Mouse (Mus musculus): ENCODE data around the gene Acbd7. TPM values are rescaled to one million over a fixed set of nuclear protein-coding genes. Genes with fewer than 3 reads are reported as not detected.

The Acbd7 gene
- polyA plus RNA-seq (2015; fragmentation: Nextera tagmentation; extraction: Ambion mirVana) = 0.32 and 0.66 TPM in 2 replicates

- peak; percentile 38 for ATAC-seq (ENCODE audit: insufficient read depth)
- no peaks in the 10 kb centered on the region for H3K36me3 ChIP-seq (replicated peaks)
- peak within 1 kb of the TSS; percentile 52 for H3K4me3 ChIP-seq (replicated peaks)
- H3K27ac ChIP-seq (replicated peaks) = peak within 1 kb of the TSS; percentile 29; the same call in 1 of the 2 replicates
- peaks cover 39% of the 10 kb centered on the region for H3K4me1 ChIP-seq (replicated peaks)
- peak within 1 kb of the TSS; percentile 51 for H3K9ac ChIP-seq
- peak within 1 kb of the TSS; percentile 79 for H3K4me2 ChIP-seq
- 3% methylated on average over 20 of the region's 20 CpGs for WGBS (ENCODE audit: insufficient replicate concordance)
- no peaks in the 10 kb centered on the region for H3K9me3 ChIP-seq (replicated peaks)
- no peaks in the 10 kb centered on the region for H3K27me3 ChIP-seq
These were observed at the start of gene Acbd7 for GRCm38 (mm10) chr2:3335611-3336301. TSS of gene Acbd7 (plus strand) at chr2:3336168.

- no peaks in the 10 kb centered on the region for H3K36me3 ChIP-seq (replicated peaks)
- 59% methylated on average over 2 of the region's 2 CpGs for WGBS (ENCODE audit: insufficient replicate concordance)
- H3K4me3 ChIP-seq (replicated peaks) = no peak overlapping the region
- no peaks in the 10 kb centered on the region for H3K9me3 ChIP-seq (replicated peaks)
- H3K4me1 ChIP-seq (replicated peaks) = peaks cover 27% of the 10 kb centered on the region
- H3K27ac ChIP-seq (replicated peaks) = no peak overlapping the region
- H3K9ac ChIP-seq = no peak overlapping the region
- H3K4me2 ChIP-seq = peak overlapping the region; percentile 97; the same call in 1 of the 2 replicates
- no peaks in the 10 kb centered on the region for H3K27me3 ChIP-seq
- no peak for ATAC-seq (ENCODE audit: insufficient read depth)
These were observed 49.7 kb upstream of the Acbd7 start for GRCm38 (mm10) chr2:3286243-3286642.

DNA sequence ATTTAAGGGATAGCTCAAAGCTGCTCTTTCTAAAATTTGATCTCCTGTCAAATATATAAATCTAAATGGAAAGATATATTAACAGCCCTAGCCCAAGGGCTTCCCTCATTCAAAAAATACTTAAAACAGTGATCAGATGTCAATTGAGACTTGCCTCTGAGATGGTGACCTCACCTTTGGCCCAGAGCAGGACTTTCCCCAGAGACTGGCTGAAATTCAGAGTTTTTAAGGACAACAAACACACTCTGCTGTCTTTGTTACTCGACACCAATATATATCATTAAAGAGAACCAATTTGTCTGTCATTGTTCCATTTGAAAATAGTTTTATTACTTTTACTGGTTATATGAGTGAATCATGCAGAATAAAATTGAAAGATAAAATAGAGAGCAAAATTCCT, 46.4 kb upstream of the Acbd7 start:
- WGBS (ENCODE audit: insufficient replicate concordance) = 57% methylated on average over 1 of the region's 1 CpGs
- Histone ChIP-seq H3K27me3 (no peaks in the 10 kb centered on the region), H3K4me3 (replicated peaks) (no peak overlapping the region), H3K4me1 (replicated peaks) (peaks cover 15% of the 10 kb centered on the region), H3K9ac (no peak overlapping the region), H3K9me3 (replicated peaks) (no peaks in the 10 kb centered on the region), H3K27ac (replicated peaks) (no peak overlapping the region), H3K36me3 (replicated peaks) (no peaks in the 10 kb centered on the region), H3K4me2 (no peak overlapping the region)
- no peak for ATAC-seq (ENCODE audit: insufficient read depth)

GRCm38 (mm10) chr2:3292170-3292569, 43.8 kb upstream of the Acbd7 start:
- no peak overlapping the region for H3K4me3 ChIP-seq (replicated peaks)
- no peaks in the 10 kb centered on the region; the same call in 1 of the 2 replicates for H3K4me1 ChIP-seq (replicated peaks)
- no peaks in the 10 kb centered on the region for H3K27me3 ChIP-seq
- no peak for ATAC-seq (ENCODE audit: insufficient read depth)
- H3K27ac ChIP-seq (replicated peaks) = no peak overlapping the region
- H3K9ac ChIP-seq = no peak overlapping the region
- no peaks in the 10 kb centered on the region for H3K36me3 ChIP-seq (replicated peaks)
- no peak overlapping the region for H3K4me2 ChIP-seq
- no peaks in the 10 kb centered on the region for H3K9me3 ChIP-seq (replicated peaks)
- WGBS (ENCODE audit: insufficient replicate concordance) = 72% methylated on average over 1 of the region's 1 CpGs

- no peak overlapping the region for H3K4me3 ChIP-seq (replicated peaks)
- WGBS (ENCODE audit: insufficient replicate concordance) = 74% methylated on average over 7 of the region's 7 CpGs
- no peaks in the 10 kb centered on the region; the same call in 1 of the 2 replicates for H3K4me1 ChIP-seq (replicated peaks)
- H3K27me3 ChIP-seq = no peaks in the 10 kb centered on the region
- H3K27ac ChIP-seq (replicated peaks) = peak overlapping the region; percentile 15; the same call in 1 of the 2 replicates
- no peaks in the 10 kb centered on the region for H3K9me3 ChIP-seq (replicated peaks)
- no peak for ATAC-seq (ENCODE audit: insufficient read depth)
- H3K9ac ChIP-seq = no peak overlapping the region
- no peaks in the 10 kb centered on the region for H3K36me3 ChIP-seq (replicated peaks)
- no peak overlapping the region for H3K4me2 ChIP-seq
These were observed 40.1 kb upstream of the Acbd7 start for GRCm38 (mm10) chr2:3295826-3296225.

DNA sequence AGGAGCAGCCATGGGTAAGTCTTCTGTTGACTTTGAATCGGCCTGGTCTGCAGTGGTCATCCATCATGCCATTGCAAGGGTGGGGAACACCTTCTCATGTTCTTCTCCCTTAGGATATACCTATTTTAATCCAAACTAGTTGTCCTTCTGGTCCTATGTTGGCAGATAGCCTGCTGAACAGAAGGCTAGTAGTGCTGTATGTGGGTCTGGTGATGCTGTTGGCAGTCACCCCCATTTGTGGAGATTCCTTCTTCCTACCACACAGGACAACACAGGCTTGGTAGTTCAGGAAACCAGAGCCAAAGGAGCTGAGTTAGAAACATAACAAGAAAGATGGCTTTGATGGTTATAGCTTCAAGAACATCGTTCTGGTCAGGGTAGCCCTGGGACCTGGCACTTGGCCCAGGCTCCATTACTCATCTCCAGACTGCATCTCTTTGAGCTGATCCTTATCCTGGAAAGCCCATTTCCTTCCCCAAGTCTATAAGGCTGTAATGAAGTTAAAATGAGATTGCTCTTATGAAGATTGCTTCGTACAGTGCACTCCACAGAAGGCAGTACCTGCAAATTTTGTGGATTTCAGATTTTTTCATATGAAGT, 30.4 kb upstream of the Acbd7 start:
- no peaks in the 10 kb centered on the region for H3K27me3 ChIP-seq
- no peak overlapping the region for H3K9ac ChIP-seq
- peaks cover 15% of the 10 kb centered on the region for H3K36me3 ChIP-seq (replicated peaks)
- no peak overlapping the region for H3K27ac ChIP-seq (replicated peaks)
- no peaks in the 10 kb centered on the region for H3K9me3 ChIP-seq (replicated peaks)
- no peak for ATAC-seq (ENCODE audit: insufficient read depth)
- no peak overlapping the region for H3K4me2 ChIP-seq
- H3K4me3 ChIP-seq (replicated peaks) = no peak overlapping the region
- H3K4me1 ChIP-seq (replicated peaks) = no peaks in the 10 kb centered on the region
- WGBS (ENCODE audit: insufficient replicate concordance) = 66% methylated on average over 3 of the region's 3 CpGs

DNA sequence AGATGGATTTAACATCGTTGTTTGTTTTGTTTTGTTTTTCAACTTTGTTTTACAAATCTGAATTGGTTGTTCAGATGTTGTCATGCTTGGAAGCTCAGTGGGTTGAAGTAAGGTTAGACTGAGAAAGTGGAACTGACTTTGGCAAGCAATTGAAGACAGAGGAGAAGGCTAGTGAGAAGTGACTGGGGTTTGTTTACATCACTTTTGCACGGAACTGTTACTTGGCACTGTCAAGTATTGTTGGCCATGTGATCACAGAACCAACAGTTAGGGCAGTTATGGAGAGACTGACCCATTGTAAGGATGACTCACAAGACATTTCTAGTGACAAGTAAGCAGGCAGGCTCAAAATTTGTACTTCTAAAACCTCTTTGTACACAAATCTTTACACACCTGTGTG, 12.8 kb upstream of the Acbd7 start:
- Histone ChIP-seq H3K9ac (no peak overlapping the region), H3K36me3 (replicated peaks) (peaks cover 57% of the 10 kb centered on the region), H3K4me3 (replicated peaks) (no peak overlapping the region), H3K4me2 (no peak overlapping the region), H3K9me3 (replicated peaks) (no peaks in the 10 kb centered on the region), H3K27ac (replicated peaks) (no peak overlapping the region), H3K4me1 (replicated peaks) (no peaks in the 10 kb centered on the region), H3K27me3 (no peaks in the 10 kb centered on the region)
- ATAC-seq (ENCODE audit: insufficient read depth) = no peak
- WGBS (ENCODE audit: insufficient replicate concordance) = 72% methylated on average over 2 of the region's 2 CpGs

DNA sequence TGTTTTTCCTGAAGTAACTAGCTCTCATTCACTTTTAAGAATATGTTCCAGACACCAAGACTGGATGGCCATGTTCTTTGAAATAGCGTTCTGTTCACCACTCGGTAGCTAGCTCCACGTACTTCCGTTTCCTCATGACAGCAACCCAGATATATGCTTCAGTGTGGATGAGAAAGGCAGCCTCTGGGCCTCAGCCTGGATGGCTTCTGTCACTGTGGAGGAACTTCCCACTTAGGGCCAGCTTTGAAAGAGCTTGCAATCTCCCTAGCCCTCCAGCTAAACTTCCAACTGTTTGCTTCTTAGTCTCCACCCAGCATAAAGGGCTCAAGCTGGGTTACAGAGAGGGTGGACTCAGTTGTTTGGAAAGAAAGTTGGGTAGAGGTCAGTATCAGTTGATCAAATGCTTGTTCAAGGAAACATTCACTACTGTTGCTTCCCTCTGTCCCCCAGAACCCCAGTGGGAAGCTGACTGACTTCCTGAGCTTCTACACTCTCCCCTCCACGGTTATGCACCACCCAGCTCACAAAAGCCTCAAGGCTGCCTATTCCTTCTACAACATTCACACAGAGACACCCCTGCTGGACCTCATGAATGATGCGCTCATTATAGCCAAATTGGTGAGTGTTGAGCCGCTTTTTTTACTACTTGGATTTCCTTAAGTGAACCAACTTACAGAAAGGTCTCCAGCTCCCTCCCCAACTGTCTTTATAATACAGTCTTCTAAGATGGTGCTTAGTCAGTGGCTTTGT, 11.4 kb upstream of the Acbd7 start:
- Histone ChIP-seq H3K36me3 (replicated peaks) (peaks cover 62% of the 10 kb centered on the region), H3K9me3 (replicated peaks) (no peaks in the 10 kb centered on the region), H3K27ac (replicated peaks) (no peak overlapping the region), H3K4me3 (replicated peaks) (no peak overlapping the region), H3K27me3 (no peaks in the 10 kb centered on the region), H3K9ac (no peak overlapping the region), H3K4me2 (no peak overlapping the region), H3K4me1 (replicated peaks) (no peaks in the 10 kb centered on the region)
- WGBS (ENCODE audit: insufficient replicate concordance) = 78% methylated on average over 7 of the region's 7 CpGs
- no peak for ATAC-seq (ENCODE audit: insufficient read depth)

- peaks cover 61% of the 10 kb centered on the region for H3K36me3 ChIP-seq (replicated peaks)
- H3K4me3 ChIP-seq (replicated peaks) = no peak overlapping the region
- no peak for ATAC-seq (ENCODE audit: insufficient read depth)
- H3K27ac ChIP-seq (replicated peaks) = no peak overlapping the region
- WGBS (ENCODE audit: insufficient replicate concordance) = 79% methylated on average over 1 of the region's 1 CpGs
- H3K4me1 ChIP-seq (replicated peaks) = peaks cover 15% of the 10 kb centered on the region
- H3K9ac ChIP-seq = no peak overlapping the region
- no peaks in the 10 kb centered on the region for H3K9me3 ChIP-seq (replicated peaks)
- H3K4me2 ChIP-seq = no peak overlapping the region
- H3K27me3 ChIP-seq = no peaks in the 10 kb centered on the region
These were observed 9.4 kb upstream of the Acbd7 start for GRCm38 (mm10) chr2:3326547-3326946.

DNA sequence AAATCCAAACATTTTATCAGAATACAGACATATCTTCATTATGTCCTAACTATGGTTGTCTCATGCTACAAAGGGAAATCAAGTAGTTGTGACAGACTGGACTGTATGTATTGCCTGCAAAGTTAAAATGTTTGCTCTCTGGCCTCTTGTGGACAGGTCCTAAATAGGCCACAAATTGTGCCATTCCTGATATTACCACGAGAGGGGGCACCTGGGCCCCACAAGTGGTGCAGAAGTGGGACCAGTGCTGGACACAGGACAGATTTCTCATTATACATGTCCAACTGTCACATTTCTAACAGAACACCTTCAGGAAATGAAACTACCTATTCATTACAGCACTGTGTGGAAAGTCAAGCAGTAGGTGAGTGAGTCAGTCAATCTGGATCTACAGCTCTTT, 8.6 kb upstream of the Acbd7 start:
- 6% methylated on average over 1 of the region's 1 CpGs for WGBS (ENCODE audit: insufficient replicate concordance)
- Histone ChIP-seq H3K4me2 (no peak overlapping the region), H3K4me3 (replicated peaks) (no peak overlapping the region), H3K27ac (replicated peaks) (no peak overlapping the region), H3K36me3 (replicated peaks) (peaks cover 56% of the 10 kb centered on the region), H3K9ac (no peak overlapping the region), H3K9me3 (replicated peaks) (no peaks in the 10 kb centered on the region), H3K27me3 (no peaks in the 10 kb centered on the region), H3K4me1 (replicated peaks) (peaks cover 23% of the 10 kb centered on the region)
- no peak for ATAC-seq (ENCODE audit: insufficient read depth)

DNA sequence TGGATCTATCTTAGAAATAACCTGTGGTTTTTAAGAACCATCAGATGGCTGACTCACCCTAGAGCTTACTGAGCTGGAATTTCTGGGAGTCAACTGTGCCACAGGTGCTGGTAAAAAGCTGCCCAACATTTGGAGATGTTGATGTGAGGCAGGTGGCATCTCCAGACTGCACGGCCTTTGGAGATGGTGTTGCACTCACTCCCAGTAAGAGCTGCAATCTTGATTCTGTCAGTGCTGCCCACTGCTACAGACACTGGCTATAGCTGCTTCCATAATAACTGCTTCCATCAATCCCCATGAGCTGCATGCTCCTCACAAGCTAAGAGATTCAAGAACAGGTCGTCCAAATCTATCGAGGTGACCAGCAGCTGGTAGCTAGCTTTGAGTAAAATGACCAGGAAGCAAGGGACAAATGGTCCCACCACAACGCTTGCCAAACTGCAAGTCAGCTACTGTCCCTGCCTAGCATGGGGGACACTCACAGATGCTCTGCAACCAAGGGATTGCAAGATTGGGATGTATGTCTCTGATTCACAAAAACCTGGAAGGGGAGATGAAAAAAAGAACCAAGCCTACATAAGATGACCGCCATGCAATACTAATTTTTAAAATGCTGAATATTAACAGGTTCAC, 4.8 kb upstream of the Acbd7 start:
- Histone ChIP-seq H3K4me2 (peak overlapping the region; percentile 98), H3K9ac (peak overlapping the region; percentile 74; the same call in 1 of the 2 replicates), H3K4me3 (replicated peaks) (peak overlapping the region; percentile 78), H3K4me1 (replicated peaks) (peaks cover 43% of the 10 kb centered on the region), H3K27ac (replicated peaks) (peak overlapping the region; percentile 62; the same call in 1 of the 2 replicates), H3K27me3 (no peaks in the 10 kb centered on the region), H3K36me3 (replicated peaks) (peaks cover 25% of the 10 kb centered on the region), H3K9me3 (replicated peaks) (no peaks in the 10 kb centered on the region)
- no peak for ATAC-seq (ENCODE audit: insufficient read depth)
- 47% methylated on average over 5 of the region's 5 CpGs for WGBS (ENCODE audit: insufficient replicate concordance)
